Mouse (Mus musculus): Measurements from ENCODE around the gene Msx2.

Msx2 gene

DNA sequence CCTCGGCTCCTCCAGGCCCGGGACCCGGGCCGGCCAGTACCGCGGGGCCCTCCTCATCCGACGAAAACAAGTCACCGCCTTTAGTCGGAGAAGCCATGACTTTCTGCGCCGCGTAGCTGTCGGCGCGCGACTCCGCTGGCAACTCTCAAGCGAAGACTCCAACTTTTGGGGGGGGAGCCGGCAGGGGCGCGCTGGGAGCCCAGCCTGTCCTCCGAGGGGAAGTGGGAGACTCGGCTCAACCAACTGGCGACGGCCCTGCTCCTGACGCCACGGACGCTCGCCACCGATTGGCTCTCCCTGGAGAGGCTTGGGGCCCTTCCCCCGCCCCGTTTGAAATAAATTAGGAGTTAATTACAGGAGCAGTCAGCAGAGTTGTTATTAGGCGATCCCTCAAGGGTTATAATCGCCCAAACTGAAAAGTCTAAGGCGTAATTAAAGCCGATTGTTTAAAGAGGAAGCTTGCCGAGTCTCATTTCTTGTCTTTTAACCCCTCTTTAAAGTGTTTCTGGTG is at the start of gene Msx2:
Msx2 (minus strand) TSS at position 461 of the 511 bp plus-strand sequence.
- peak; percentile 77 for DNase-seq (ENCODE audit: low read depth, low spot score)

DNA sequence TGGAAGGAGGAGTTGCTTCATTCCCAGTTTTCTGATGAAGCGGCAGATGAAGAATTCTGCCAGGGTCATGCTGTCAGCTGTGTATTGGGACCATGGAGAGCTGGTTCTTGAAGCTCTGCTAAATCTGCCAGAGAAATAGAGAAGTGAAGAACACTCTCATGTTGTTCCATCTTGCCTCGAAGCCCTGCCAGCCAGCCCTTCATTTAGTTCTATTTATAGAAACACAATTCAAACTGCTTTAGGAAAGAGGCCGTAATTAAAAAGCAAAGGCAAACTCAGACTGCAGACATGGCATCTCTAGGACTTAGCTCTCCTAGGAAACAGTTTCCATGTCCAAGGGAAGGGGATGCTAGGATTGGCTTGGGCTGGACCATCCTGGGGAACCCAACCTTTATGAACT is 48.6 kb upstream of the Msx2 start:
- no peak for DNase-seq (ENCODE audit: low read depth, low spot score)

DNA sequence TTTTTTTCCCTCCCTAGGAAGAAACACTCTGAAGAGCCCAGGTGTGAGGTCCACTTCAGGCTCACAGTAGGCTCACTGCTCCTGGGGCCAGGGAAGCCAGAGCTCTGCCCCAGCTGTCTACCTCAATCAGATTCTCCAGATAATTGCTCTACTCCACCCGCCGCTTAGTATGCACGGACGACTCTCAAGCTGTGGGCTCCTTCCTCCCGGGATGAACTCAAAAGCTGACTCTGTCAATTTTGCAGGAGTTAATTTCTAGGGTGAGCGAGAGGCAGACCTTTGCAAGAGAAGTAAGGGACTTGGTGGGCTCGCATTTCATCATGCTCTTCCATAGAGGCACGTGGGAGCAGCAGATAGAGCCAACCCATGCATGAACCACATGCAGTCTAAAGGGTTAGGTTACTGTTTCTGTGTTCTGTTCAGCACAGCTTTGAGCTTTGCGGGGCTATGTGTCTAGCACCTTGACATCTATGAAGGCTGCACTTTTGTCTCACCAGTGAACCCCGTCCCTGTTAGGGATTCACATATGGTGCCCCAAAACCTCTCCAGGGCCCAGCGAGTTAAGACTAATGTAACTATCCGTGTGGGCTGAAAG is 47.6 kb upstream of the Msx2 start:
- DNase-seq (ENCODE audit: low read depth, low spot score): no peak

DNA sequence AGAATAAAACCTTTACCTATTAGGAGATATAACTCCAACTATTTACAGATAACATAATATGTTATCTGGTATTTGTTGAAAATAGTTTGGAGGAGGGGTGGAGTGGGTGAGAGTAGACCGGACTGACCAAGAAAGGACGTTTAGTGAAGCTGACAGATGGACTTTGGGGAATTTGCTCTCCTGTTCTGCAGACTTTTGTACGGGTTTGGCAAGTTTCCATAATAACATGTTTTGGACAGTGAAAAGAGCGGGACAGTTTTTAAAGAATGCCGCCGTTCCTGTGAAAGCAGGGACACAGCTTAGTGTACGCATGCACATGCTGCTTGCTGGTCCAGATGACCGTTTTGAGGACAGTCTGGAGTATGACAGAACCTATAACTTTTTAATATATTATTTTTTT is 46.9 kb upstream of the Msx2 start:
- no peak for DNase-seq (ENCODE audit: low read depth, low spot score)

DNA sequence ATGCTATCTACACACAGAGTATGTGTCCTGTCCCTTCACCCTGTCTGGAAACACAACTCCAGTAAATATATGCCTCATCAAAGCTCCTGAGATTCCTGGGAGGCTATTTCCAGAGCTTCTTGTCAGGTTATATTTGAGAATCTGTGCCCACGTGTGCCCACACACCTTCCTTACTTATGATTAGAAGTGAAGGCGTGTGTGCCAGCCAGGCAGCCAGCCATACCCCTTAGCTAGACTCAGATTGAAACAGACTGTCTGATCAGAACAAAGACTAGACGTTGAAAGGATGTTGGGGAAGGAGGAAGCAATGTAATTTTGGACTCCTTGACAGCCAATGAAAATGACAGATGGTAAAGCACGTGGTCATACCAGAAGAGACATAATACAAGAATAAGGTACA is 45.4 kb upstream of the Msx2 start:
- DNase-seq (ENCODE audit: low read depth, low spot score): no peak

DNA sequence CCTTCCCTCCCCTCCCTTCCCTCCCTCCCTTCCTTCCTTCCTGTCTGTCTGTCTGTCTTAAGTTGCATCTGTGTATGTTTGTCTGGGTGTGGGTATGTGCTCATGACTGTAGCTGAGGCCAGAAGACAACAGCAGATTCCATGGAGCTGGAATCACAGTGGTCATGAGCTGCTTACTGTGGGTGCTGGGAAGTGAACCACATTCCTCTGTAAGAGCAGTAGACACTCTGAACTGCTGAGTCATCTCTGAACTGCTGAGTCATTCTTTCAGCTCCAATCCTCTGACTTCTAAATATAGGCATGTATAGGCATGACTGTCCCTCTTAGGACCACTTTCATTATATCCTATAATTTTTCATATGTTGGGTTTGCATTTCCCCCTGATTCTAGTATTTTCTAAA is 41.7 kb upstream of the Msx2 start:
- DNase-seq (ENCODE audit: low read depth, low spot score): peak; percentile 59

DNA sequence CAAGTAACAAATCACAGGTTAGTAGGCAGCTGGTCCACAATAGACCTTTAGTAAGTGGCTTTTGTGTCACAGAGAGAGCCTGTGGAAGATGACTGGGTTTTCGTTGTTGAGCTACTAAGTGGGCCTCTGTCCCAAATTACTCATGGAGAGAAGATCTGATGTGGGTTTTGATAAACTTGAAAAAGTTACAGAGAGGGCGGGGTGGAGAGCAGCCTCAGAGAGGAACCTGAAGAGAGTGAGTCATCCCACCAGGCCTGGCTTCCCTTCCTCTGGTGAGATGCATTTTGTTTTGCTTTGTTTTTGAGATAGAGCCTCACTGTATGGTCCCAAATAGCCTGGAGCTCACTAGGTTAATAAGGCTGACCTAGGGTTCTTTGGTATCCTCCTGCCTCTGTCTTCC is 38.5 kb upstream of the Msx2 start:
- DNase-seq (ENCODE audit: low read depth, low spot score): no peak

DNA sequence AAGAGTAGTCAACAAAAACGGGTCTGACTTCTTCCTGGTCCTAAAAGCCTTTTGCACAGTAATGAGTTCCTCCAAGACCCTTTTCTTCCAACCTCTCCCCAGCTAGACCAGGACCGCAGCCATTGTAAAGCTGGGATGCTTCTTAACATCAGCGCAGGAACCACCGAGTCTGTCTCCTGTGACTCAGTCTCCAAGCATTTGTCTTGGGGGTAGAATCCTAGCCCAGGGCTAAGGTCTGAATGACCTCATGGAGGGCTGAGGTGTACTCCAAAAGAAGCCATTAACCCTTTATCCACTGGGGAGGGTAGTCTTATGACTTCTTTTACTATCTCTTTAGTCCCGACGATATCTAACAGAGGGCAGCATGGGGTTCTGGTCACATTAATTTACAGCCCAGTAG is 29.5 kb upstream of the Msx2 start:
- DNase-seq (ENCODE audit: low read depth, low spot score): no peak

DNA sequence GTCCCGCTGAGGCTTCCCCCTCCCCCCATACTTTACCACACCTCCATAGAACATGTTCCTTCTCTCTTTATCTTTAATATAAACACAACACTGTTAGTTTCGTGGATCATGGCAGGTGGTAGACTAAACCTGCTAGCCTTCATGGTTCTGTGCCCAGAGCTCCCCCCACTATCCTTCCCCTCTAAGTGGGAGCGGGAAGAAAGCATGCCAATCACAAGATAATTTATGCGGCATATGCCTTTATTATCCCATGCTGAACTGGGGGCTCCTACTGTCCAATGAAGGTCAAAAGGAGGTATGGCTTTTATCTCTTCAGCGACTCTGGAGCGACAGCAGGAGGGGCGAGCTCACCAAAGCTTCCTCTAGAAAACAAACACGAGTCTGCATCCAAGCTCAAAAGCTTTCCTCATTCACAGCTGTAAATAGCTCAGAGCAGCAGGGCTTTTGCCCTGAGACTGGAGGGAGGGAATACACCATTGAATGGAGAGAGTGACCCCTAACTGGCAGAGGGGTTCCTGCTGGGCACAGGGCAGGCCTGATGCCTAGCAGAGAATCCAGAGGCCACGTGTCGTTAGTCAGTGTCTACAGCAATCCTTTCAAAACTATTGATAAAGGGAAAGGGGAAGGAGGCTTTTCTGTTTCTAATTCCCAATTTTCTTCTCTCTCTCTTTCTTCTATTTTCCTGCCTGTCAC is 28.8 kb upstream of the Msx2 start:
- no peak for DNase-seq (ENCODE audit: low read depth, low spot score)

DNA sequence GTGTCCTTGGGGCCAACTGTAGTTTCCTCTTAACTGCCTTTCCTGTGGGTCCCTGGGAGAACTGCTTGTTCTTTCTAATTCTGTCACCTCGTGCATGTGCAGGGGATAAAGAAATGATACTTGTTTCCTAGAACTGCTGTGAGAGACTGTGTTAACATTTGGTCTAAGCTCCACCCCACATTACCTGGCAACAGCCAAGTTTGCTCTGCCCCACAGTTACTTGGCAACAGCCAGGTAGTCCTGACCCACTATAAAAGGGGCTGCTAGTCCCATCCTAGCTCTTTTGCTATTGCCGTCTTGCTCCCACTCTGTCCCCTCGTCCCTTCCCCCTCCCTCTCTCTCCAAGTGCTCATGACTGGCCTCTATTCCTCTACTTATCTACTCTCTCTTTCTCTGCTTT is 28.2 kb upstream of the Msx2 start:
- no peak for DNase-seq (ENCODE audit: low read depth, low spot score)

DNA sequence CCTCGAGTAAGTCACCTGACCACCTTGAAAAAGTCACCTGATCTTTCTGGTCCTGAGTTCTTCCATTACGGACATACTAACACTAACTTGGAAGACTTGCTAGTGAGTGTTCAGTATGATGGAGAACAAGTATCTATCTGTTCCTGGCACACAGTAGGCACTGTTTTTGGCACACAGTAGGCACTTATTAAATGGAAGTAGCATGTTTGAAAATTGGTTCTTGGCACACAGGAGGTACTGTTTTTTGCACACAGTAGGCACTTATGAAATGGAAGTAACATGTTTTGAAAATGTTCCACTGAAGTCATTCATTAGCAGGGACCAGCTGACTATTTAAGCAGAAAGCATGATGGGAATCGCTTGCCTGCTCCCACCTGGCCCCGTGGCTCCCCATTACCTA is 13.6 kb upstream of the Msx2 start:
- no peak for DNase-seq (ENCODE audit: low read depth, low spot score)

DNA sequence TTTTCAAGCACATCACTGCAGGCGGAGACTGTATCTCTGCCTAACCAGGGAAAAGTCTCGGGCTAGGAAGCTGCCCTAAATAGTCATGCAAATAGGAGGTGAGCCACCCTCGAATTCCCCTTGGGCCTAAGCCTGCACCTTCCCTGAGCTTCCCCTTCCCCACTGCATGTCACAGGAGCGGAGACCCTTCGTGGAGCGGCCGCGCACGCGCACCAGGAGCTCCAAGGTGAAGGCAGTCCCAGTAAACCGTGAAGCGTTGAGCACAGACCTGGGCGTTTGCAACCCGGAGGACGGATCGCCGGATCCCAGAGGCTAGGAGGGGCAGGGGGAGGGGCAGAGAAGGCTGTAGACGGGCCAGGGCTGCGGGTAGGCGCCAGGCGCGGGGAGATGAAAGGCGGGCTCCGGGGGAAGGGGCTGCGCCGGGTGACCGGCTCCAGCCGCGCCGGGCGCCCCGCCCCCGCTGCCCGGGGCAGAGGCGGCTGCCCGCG is 2.9 kb upstream of the Msx2 start:
- DNase-seq (ENCODE audit: low read depth, low spot score): peak; percentile 95

DNA sequence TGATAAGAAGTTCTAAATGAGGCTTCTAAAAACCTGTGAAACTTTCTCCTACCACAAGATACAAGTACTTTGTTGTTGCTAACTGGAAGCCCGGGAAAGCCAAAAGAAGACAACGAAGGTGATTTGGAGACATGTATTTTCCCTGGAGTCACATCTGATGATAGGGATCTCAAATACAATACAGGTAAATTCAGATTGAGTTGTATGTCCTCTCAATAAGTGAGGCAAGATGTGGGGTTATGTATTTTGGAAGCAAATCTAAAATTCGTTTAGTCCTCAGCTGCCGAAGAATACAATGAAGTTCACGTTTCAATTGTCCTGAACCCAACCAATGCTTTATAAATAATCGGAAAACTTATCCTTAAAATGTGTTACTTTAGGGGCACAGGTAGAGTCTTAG is 1.6 kb upstream of the Msx2 start:
- DNase-seq (ENCODE audit: low read depth, low spot score): no peak

DNA sequence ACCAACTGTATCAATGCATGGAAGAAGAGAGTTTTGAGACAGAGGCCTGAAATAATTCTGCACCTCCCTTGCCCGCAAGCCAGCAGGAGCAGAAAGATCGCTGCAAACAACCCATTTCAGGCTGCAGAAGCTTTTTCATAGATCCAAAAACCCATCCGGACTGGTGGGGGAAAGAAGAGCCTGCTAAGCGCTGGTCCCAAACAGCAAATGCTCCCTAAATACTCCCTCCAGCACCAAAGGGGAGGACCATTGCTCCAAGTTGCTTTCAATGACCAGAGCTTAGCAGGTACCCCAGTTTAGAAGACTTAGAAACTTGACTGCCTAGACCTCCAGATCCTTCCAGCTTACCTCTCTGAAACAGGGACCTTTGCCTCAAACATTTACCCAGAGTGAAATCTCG is 1.1 kb upstream of the Msx2 start:
- DNase-seq (ENCODE audit: low read depth, low spot score): no peak

DNA sequence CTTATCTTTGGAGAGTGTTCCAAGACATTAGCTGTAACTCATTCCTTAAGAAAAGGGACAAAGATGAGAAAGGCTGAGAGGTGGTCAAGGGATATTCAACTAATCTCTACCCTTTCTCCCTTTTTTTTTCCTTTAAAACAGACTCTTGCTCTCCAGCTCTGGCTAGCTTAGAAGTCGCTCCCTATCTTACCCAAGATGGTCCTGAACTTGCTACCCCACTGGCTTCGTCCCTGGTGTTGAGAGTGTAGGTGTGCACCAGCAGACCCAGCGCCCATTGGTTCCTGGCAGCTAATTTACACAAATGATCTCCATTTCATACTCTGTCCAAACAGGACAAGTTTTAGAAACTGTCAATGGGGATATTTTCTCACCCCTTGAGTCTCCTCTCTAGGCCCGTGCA is 417 bp upstream of the Msx2 start:
- no peak for DNase-seq (ENCODE audit: low read depth, low spot score)

DNA sequence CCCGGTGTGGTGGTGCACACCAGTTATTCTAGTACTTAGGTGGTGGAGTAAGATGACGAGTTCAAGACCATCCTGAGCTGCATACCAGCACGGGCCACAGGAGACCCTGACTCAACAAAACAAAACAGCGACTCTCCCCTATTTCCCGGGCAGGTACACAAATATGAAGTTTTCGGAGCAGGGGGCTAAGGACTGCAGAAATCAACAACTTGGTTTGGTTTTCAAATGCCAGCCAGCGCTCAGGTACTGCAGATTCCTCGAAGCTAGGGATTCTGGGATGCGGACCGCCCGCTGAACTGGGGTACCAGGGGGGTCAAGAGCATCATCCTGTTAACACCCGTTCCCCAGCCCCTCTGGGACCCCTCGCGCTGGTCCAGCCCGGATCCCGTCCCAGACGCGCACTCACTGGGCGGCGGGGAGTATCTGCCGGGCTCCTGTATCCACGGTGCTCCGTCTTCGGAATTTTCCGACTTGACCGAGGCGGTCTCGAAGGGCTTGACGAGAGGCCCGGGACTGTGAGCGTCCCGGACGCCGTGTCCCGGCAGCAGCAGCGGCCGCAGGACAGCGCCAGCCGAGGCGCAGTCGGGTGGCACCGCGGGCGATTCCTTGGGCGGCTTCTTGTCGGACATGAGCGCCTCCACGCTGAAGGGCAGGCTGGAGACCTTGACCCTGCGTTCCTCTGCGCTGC is 804 bp downstream of the Msx2 start:
- DNase-seq (ENCODE audit: low read depth, low spot score): no peak

DNA sequence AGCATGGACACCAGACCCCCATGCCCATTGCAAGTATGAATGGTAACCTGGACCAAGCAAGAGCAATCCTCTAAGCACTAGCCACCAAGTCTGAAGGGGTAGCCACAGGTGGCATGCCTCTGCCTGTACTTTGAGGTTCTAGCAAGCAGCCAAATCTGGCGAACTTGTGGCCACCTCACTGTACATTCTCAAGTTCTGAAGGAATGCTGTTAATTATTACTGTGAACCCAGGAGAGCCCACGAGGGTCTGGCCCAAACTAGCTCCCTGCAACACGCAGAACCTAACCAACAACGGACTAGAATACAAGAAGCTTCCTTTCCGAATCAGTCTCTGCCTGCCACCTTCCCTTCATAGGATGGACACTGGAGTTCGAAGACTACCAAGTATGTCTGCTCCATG is 1.5 kb downstream of the Msx2 start:
- DNase-seq (ENCODE audit: low read depth, low spot score): no peak

DNA sequence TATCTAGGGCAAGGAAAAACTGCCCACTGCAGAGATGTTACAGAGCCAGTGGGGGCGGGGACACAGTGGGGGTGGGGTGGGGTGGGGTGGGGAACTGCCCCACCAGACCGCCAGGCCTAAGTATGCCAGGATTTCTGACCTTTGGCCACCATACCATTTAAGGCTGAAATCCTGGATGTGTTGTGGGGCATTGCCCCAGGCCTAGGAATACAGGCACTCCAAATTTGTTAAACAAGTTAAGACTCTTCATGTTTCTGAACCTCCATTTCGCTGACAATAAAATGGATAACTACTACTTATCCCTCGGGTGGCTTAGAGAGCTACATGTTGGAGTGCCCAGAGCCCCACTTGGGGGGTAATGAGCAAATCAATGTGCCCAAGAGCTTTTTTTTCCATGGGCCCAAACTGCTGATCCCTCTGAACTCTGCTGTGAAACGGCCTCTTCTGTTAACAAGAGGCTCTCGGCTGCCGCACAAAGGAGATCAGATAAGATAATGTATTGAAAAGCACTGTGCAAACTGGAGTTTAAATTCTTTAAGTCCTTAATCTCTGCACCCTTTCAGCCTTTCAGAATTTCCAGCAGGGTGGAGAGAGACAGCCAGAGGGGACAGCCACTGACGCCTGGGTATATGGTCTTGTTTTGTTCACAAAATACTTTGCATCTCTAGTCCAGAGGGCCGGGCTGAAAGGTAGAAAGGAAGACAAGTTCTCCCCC is 2.3 kb downstream of the Msx2 start:
- peak; percentile 38 for DNase-seq (ENCODE audit: low read depth, low spot score)

DNA sequence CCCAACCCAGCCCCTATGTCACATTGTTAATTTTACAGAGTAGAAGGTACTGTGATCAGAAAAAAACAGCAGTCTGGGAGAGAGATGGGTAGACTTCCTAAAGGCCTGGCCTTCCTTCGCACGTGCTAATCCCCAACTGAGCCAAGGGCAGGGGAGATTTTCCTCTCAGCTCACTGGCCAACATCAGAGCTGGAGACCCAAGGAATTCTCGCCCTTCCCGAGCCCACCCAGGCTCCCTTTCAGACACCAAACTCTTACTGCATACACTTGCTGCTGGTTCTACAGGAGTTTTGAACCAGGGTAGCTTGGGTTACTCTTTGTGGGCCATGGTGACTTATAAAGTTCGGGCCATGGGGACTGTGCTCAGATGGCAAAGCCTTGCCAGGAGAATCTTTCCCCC is 3.1 kb downstream of the Msx2 start:
- no peak for DNase-seq (ENCODE audit: low read depth, low spot score)

DNA sequence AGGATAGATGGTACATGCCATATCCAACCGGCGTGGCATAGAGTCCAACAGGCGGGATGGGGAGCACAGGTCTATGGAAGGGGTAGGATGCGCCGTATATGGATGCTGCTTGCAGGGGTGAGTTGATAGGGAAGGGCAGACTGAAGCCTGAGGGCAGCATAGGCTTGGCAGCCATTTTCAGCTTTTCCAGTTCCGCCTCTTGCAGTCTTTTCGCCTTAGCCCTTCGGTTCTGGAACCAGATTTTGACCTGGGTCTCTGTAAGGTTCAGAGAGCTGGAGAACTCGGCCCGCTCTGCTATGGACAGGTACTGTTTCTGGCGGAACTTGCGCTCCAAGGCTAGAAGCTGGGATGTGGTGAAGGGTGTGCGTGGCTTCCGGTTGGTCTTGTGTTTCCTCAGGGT is 4.7 kb downstream of the Msx2 start:
- DNase-seq (ENCODE audit: low read depth, low spot score): peak; percentile 30

DNA sequence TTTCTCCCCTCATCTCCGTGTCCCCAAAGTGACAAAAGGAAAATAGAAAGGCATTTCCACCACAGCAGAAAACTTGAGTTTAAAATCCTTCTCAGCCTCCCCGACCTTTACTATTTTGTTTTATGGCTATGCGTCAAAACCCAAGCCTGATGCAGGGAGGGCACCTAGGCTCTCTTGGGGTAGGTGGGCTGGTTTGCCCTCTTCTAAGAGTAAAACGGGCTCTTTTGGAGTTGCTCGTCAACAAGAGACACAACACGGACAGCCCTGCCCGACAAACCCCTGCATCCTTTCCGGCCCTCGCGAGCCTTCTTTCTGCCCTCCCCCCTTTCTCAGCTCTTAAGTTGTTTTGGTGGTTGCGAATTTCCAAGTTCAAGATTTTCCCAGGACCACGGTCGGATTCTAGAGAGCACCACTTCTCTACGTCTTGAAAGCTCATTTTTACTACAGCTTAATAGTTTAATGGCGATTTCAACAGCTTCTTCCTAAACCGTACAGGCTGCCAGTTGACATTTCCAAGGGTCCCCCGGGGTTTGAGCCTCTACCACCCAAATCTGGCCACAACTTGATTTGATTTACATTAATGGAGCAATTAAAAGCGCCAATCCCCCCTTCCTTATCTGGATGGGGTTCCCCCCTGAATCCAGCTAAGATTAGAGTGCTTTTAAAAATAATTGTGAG is 6.5 kb downstream of the Msx2 start:
- DNase-seq (ENCODE audit: low read depth, low spot score): no peak
